Mouse (Mus musculus) thymus, postnatal 36 days (tissue): ENCODE measurements around the gene Vmn2r35.
"Not testable (repeated sequence)": the region's sequence is repeated elsewhere in the genome, so short reads cannot be mapped to it uniquely, and the experiment has no call there.

Experiments
- DNase-seq, 2 experiments: peaks; one replicate each; pipeline ENCODE4 v3.0.0; 2022; ENCODE audit warnings: mixed read lengths in 2 of 2

Gene Vmn2r35

DNA sequence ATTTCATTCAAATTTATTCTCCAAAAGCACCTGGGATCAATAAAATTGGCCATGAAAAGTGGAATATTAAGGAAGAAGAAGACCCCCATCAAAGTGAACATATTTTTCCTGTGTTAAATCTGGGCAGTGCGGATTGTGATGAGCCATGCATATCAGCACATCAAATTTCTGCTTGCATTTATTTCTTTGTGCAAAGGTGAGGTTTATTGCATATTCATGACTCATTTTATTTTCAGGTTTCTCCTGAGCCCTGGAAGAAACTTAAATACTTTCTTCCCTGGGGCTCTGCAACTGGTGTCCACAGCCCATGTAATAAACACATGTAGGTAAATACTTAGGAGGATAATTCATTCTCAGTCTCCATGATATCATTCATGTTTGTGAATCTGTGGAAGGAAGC is at the start of gene Vmn2r35:
TSS of gene Vmn2r35 (minus strand) at position 101 of the 400 bp plus-strand sequence.
- not testable (repeated sequence) for DNase-seq

DNA sequence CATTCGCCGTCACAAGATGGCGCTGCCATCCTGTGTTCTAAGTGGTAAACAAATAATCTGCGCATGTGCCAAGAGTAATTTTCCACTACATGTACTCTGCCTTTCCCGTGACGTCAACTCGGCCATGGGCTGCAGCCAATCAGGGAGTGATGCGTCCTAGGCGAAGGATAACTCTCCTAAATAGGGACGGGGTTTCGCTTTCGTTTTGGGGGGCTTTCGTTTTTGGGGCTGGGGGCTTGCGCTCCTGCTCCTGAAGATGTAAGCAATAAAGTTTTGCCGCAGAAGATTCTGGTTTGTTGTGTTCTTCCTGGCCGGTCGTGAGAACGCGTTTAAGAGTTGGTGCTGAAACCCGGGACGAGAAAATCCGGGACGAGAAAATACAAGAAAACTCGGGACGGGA is 25.5 kb downstream of the Vmn2r35 start:
- DNase-seq = not testable (repeated sequence)
